Mouse (Mus musculus) kidney, embryonic 16.5 days (tissue): ENCODE results near the gene Cmc1. TPM values are rescaled to one million over a fixed set of nuclear protein-coding genes. Genes with fewer than 3 reads are reported as not detected.
A peak's percentile ranks its signal among the peaks of the same experiment; 100 is the strongest.

Source experiments
- ATAC-seq: fragments of 200-750 bp; cut with Nextera tagmentation; 2 replicates; pipeline ENCODE4 v1.8.0; 2017; ENCODE audit warnings: moderate TSS enrichment; ENCODE audit not compliant: low FRiP score, low TSS enrichment
- H3K27ac ChIP-seq: fragments of 300-500 bp; sonication (generic); 2 replicates; pipeline ENCODE4 v1.5.1; 2014; ENCODE audit warnings: low read length
- H3K27me3 ChIP-seq: fragments of 300-500 bp; sonication (generic); 2 replicates; pipeline ENCODE4 v1.6.1; 2014; ENCODE audit warnings: low read length, control low read depth, mixed read lengths; ENCODE audit not compliant: insufficient read depth
- H3K36me3 ChIP-seq: fragments of 300-500 bp; sonication (generic); 2 replicates; pipeline ENCODE4 v1.6.1; 2014; ENCODE audit warnings: low read length, control low read depth, mixed read lengths; ENCODE audit not compliant: insufficient read depth
- H3K4me1 ChIP-seq: fragments of 300-500 bp; sonication (generic); 2 replicates; pipeline ENCODE4 v1.6.1; 2014; ENCODE audit warnings: low read length, control low read depth, mixed read lengths; ENCODE audit not compliant: insufficient read depth
- H3K4me2 ChIP-seq: fragments of 300-500 bp; sonication (generic); replicated peaks from 2 replicates; pipeline ENCODE4 v1.6.1; 2014; ENCODE audit warnings: low read depth, low read length
- H3K4me3 ChIP-seq: fragments of 300-500 bp; sonication (generic); 2 replicates; pipeline ENCODE4 v1.5.1; 2014; ENCODE audit warnings: mild to moderate bottlenecking, low read length
- H3K9ac ChIP-seq: fragments of 300-500 bp; sonication (generic); replicated peaks from 2 replicates; pipeline ENCODE4 v1.6.1; 2014; ENCODE audit warnings: low read length
- H3K9me3 ChIP-seq: fragments of 300-500 bp; sonication (generic); 2 replicates; pipeline ENCODE4 v1.6.1; 2016; ENCODE audit warnings: low read length, control low read depth
- WGBS: fragments of 180-500 bp; shearing (Covaris S2); extraction: QIAGEN DNeasy Blood & Tissue Kit; methylation state at CpG from one replicate; pipeline ENCODE4 v1.1.7; 2014; 5-methylcytosine and 5-hydroxymethylcytosine counted together
- polyA plus RNA-seq: library from polyadenylated mRNA; unstranded; fragments of >200 nt; fragmentation: Nextera tagmentation; extraction: Ambion mirVana; gene quantifications from 2 replicates; pipeline ENCODE4 v1.2.1, GENCODE M21; 2015

The Cmc1 gene
- polyA plus RNA-seq, 1 experiment from 2014 or later = 39.2 TPM

DNA sequence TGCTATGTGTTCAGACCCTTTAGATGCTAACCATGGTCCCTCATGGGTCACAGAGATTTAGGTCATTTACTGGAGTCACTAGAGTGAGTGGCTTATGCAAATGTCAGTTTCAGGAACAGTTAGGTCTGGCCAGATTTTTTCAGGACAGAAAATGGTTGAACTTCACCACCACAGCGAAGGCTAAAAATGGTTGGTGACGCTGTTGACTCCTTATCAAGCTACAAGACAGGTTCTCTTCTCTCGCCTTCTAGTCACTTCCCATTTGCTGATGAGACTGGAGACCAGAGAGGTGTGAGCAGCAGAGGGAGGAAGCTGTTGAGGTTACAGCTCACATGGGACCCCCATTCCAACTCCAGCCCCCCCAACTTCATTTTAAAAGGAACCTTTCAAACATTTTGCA, 26.7 kb upstream of the Cmc1 start:
- 88% methylated on average over 3 of the region's 3 CpGs for WGBS
- no peaks in the 10 kb centered on the region for H3K27me3 ChIP-seq
- no peaks in the 10 kb centered on the region for H3K4me1 ChIP-seq
- ATAC-seq = no peak
- H3K4me2 ChIP-seq = no peak overlapping the region
- no peak overlapping the region for H3K4me3 ChIP-seq
- H3K9ac ChIP-seq = no peak overlapping the region
- no peaks in the 10 kb centered on the region for H3K36me3 ChIP-seq
- H3K9me3 ChIP-seq = no peaks in the 10 kb centered on the region
- H3K27ac ChIP-seq = no peak overlapping the region

DNA sequence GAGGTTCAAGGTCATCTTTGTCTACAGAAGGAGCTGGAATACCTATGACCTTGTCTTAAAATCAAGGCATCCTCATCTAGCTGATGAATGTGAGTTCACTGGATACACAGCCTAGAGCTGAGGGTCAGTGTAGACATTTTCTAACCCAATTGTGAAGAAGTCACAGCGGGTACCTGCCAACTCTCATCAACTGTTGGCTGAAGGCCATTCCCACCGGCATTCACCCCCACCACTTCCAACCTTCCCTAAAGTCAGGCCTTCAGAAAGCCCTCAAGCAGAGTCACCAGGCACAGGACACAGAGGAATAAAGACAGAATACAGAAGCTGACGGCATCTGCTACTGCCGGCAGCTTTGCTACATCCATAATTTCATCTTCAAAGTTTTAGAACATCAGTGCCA, 25.4 kb upstream of the Cmc1 start:
- no peak overlapping the region for H3K27ac ChIP-seq

GRCm38 (mm10) chr9:118173086-118173485, 23.1 kb upstream of the Cmc1 start:
- H3K4me2 ChIP-seq = no peak overlapping the region
- 89% methylated on average over 4 of the region's 4 CpGs for WGBS
- H3K4me1 ChIP-seq = no peaks in the 10 kb centered on the region
- ATAC-seq = no peak
- H3K9ac ChIP-seq = no peak overlapping the region
- no peaks in the 10 kb centered on the region for H3K36me3 ChIP-seq
- H3K4me3 ChIP-seq = no peak overlapping the region
- H3K27ac ChIP-seq = no peak overlapping the region
- no peaks in the 10 kb centered on the region; the same call in 1 of the 2 replicates for H3K9me3 ChIP-seq
- H3K27me3 ChIP-seq = no peaks in the 10 kb centered on the region

More for the DNA sequence above, 25.4 kb upstream of the Cmc1 start:
- Histone ChIP-seq H3K9ac (no peak overlapping the region), H3K4me3 (no peak overlapping the region), H3K4me2 (no peak overlapping the region), H3K36me3 (no peaks in the 10 kb centered on the region), H3K4me1 (no peaks in the 10 kb centered on the region), H3K27me3 (no peaks in the 10 kb centered on the region), H3K9me3 (no peaks in the 10 kb centered on the region; the same call in 1 of the 2 replicates)
- 90% methylated on average over 4 of the region's 4 CpGs for WGBS
- ATAC-seq = no peak

DNA sequence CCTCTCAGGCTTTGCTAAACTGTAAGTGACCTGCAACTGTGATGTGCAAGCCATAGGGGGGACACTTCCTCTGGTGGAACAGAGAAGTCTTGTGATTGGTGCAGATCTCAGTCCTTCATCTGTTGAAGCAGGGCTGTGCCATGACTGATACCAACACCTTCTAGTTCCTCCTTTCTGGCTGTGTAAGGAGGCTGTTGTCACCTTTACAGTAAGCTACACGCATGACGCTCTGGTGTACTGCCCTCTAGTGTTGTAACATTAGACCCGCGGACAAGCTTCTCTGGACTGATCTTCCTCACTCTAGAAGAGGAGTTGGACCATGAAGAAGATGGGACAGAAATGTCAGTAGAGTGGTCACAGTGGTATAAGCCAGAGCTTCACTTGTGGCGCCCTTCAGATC, 18.6 kb upstream of the Cmc1 start:
- WGBS = 58% methylated on average over 5 of the region's 5 CpGs
- no peaks in the 10 kb centered on the region for H3K27me3 ChIP-seq
- ATAC-seq = no peak

GRCm38 (mm10) chr9:118167606-118168005, 17.6 kb upstream of the Cmc1 start:
- Histone ChIP-seq H3K27ac (no peak overlapping the region), H3K36me3 (no peaks in the 10 kb centered on the region), H3K27me3 (no peaks in the 10 kb centered on the region), H3K4me2 (no peak overlapping the region), H3K9me3 (no peaks in the 10 kb centered on the region; the same call in 1 of the 2 replicates), H3K4me3 (no peak overlapping the region), H3K4me1 (no peaks in the 10 kb centered on the region), H3K9ac (no peak overlapping the region)
- WGBS = 97% methylated on average over 6 of the region's 6 CpGs
- ATAC-seq = no peak

More for the DNA sequence above, 18.6 kb upstream of the Cmc1 start:
- no peaks in the 10 kb centered on the region for H3K4me1 ChIP-seq
- no peaks in the 10 kb centered on the region; the same call in 1 of the 2 replicates for H3K9me3 ChIP-seq
- no peak overlapping the region for H3K4me2 ChIP-seq
- H3K9ac ChIP-seq = no peak overlapping the region
- H3K27ac ChIP-seq = no peak overlapping the region
- H3K4me3 ChIP-seq = no peak overlapping the region
- no peaks in the 10 kb centered on the region for H3K36me3 ChIP-seq

- Histone ChIP-seq H3K4me1 (no peaks in the 10 kb centered on the region), H3K27me3 (no peaks in the 10 kb centered on the region), H3K4me3 (no peak overlapping the region), H3K4me2 (no peak overlapping the region), H3K9ac (no peak overlapping the region), H3K9me3 (no peaks in the 10 kb centered on the region), H3K27ac (no peak overlapping the region), H3K36me3 (no peaks in the 10 kb centered on the region)
- WGBS = 90% methylated on average over 6 of the region's 6 CpGs
- no peak for ATAC-seq
These were observed 11.6 kb upstream of the Cmc1 start for GRCm38 (mm10) chr9:118161536-118161935.

DNA sequence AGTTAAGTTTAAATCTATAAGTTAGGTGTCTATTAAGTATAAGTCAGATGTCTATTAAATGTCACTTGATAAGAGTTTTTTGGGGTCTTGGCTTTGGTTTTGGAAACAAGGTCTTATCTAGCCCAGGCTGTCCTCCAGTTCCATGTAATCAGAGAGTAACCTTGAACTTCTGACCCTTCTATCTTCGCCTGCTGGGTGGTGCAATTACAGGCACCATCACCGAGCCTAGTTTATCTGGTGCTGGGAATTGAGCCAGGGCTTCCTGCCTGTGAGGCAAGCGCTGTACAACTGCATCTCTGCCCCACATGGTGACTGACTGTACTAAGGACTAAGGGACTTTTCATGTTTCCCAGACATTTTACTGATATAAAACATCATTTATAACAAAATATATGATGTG, 10.0 kb upstream of the Cmc1 start:
- H3K9ac ChIP-seq = no peak overlapping the region
- H3K9me3 ChIP-seq = no peaks in the 10 kb centered on the region
- WGBS = 67% methylated on average over 3 of the region's 3 CpGs
- no peak overlapping the region for H3K4me2 ChIP-seq
- no peaks in the 10 kb centered on the region for H3K4me1 ChIP-seq
- H3K4me3 ChIP-seq = no peak overlapping the region
- H3K36me3 ChIP-seq = no peaks in the 10 kb centered on the region
- ATAC-seq = no peak
- no peaks in the 10 kb centered on the region for H3K27me3 ChIP-seq
- no peak overlapping the region for H3K27ac ChIP-seq

DNA sequence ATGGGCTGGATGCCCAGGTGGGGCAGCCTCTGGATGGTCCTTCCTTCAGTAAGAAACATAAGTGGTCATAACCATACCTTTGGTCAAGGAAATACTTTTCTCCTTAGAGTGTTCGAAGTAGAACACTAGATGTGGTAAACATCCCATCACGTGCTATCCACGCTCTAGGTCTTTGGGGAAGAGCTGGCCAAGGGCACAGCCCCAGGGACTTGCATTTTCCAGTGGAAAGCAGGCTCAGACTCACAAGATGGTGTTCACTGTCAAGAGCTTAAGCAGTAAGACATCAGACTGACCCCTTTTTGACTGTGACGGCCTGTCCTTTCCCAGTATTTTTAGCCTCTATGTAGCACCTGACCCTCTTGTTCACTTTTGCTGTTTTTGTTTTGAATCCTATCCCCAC, 8.2 kb upstream of the Cmc1 start:
- Histone ChIP-seq H3K4me2 (no peak overlapping the region), H3K4me3 (no peak overlapping the region), H3K27ac (no peak overlapping the region), H3K9me3 (no peaks in the 10 kb centered on the region), H3K4me1 (no peaks in the 10 kb centered on the region), H3K9ac (no peak overlapping the region), H3K27me3 (no peaks in the 10 kb centered on the region), H3K36me3 (no peaks in the 10 kb centered on the region)
- no peak for ATAC-seq
- WGBS = 89% methylated on average over 4 of the region's 4 CpGs

GRCm38 (mm10) chr9:118157234-118157633, 7.3 kb upstream of the Cmc1 start:
- H3K9ac ChIP-seq = no peak overlapping the region
- no peaks in the 10 kb centered on the region for H3K27me3 ChIP-seq
- H3K27ac ChIP-seq = no peak overlapping the region
- H3K4me3 ChIP-seq = no peak overlapping the region
- no peaks in the 10 kb centered on the region for H3K4me1 ChIP-seq
- no peak for ATAC-seq
- H3K4me2 ChIP-seq = no peak overlapping the region
- no peaks in the 10 kb centered on the region for H3K36me3 ChIP-seq
- no peaks in the 10 kb centered on the region for H3K9me3 ChIP-seq
- 90% methylated on average over 3 of the region's 3 CpGs for WGBS

- Histone ChIP-seq H3K9ac (no peak overlapping the region), H3K9me3 (no peaks in the 10 kb centered on the region), H3K27ac (no peak overlapping the region), H3K27me3 (no peaks in the 10 kb centered on the region), H3K36me3 (no peaks in the 10 kb centered on the region), H3K4me3 (no peak overlapping the region), H3K4me2 (no peak overlapping the region), H3K4me1 (peaks cover 5% of the 10 kb centered on the region)
- 91% methylated on average over 5 of the region's 5 CpGs for WGBS
- ATAC-seq = no peak
These were observed 4.7 kb upstream of the Cmc1 start for GRCm38 (mm10) chr9:118154666-118155065.

DNA sequence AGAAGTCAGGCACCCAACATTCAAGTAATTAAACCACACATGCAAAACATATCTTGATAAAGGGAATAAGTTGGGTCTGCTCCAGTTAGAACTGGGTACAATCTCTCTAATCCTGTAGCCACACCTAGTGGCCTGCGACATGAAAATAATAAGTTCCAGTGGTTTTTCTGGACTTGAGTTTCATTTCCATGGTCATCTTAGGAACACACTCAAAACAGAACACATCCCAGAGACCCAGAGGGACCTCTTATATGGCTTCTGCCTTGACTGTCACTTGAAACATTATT, 1.2 kb upstream of the Cmc1 start:
- Histone ChIP-seq H3K27ac (no peak overlapping the region), H3K9ac (no peak overlapping the region), H3K9me3 (no peaks in the 10 kb centered on the region), H3K4me2 (peak overlapping the region; percentile 75), H3K36me3 (no peaks in the 10 kb centered on the region), H3K27me3 (no peaks in the 10 kb centered on the region), H3K4me1 (peaks cover 12% of the 10 kb centered on the region), H3K4me3 (0 out of 2 replicates have a peak overlapping the region, but pooled peaks have one; percentile 70)
- ATAC-seq = no peak
- 88% methylated on average over 1 of the region's 1 CpGs for WGBS
